Mouse (Mus musculus) lung, postnatal 10 days (tissue): ENCODE data around the gene Ric1.

Experiments
- DNase-seq: peaks from one replicate; pipeline ENCODE4 v3.0.0; 2021

The Ric1 gene

GRCm38 (mm10) chr19:29641510-29641909, 119.4 kb downstream of the Ric1 start:
- no peak for DNase-seq

DNA sequence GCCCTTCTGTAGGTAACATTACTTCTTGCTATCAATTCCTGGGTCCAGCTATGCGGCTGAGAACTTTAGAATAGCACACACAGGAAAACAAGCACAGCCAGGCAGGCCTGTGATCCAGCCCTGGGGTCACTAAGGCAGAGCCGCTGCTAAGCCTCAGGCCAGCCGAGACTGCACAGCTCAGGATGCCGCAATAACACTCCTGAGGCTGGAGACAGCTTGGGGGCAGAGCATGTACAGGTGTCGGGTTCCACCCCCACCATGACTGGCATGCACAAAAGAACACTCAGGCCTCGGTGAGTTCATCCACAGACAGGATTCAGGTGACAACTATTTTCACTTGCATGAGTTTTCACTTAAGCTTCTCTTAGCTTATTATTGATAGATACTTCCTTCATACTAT, 120.1 kb downstream of the Ric1 start:
- no peak for DNase-seq

DNA sequence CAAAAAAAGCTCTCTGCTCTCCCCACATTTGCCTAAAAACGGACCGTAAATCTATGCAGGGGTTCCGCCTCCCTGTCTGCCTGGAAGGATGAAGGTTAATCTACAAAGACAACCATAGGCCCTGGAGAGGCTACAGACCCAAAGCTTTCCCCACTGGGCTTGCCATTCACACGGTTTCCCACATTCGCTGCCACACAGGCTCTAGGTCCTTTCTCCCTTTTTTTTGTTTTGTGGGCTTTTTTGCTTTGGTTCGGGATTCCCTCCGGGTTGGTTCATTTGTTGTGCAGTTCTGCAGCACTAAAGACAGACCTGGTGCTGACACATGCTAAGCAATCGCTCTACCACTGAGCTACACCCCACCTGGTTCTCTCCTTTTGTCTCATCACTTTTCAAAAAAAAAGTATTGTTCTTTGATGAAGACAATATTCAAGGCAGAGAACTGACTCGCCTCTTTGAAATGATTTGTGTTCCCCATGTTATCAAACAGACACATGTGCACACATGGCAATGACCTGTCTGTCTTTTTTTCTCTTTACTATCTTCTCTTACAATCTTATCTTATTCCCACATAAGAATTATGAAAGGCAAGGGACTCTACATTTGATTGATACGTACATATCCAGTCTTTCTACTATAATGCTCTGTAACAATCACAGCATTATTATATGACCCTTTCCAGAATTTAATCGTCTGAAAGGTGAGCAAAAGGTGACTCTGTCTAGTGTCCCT, 121.3 kb downstream of the Ric1 start:
- DNase-seq, result no peak

- DNase-seq, result no peak
Measured at GRCm38 (mm10) chr19:29644747-29645146, 122.7 kb downstream of the Ric1 start.

GRCm38 (mm10) chr19:29647651-29648549, 125.8 kb downstream of the Ric1 start, which contains the start of gene Ermp1:
Gene Ermp1, minus strand, starts transcription at chr19:29648415.
- DNase-seq, result peak; percentile 96

DNA sequence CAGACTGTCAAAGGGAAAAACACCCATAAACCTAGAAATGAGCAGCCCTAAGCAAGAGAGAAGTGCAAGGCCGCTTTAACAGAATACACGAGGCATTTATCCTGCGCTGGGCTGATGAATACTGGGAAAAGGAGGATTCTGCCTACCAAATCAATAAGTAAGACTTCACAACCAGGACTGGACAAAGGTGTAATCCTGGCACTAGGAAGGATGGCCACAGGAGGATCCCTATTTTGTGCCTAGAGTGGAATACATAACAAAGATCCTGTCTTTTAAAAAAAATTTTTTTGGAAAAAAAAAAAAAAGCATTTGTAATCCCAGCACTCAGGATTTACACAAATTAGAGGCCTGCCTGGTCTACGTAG, 126.5 kb downstream of the Ric1 start:
- DNase-seq, result no peak

DNA sequence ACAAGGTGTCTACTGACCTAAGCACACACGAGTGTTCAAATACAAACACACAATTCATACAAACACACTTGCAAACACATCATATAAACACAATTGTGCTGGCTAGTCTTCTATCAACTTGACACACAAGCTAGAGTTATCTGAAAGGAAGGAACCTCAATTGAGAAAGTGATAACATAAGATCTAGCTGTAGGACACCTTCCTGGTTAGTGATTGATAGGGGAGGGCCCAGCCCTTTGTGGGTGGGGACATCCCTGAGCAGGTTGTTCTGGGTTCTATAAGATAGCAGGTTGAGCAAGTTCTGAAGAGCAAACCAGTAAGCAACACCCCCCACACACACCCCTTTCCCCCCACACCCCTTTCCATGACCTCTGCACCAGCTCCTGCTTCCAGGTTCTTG, 127.6 kb downstream of the Ric1 start:
- no peak for DNase-seq

- no peak for DNase-seq
Measured at GRCm38 (mm10) chr19:29653768-29654265, 131.7 kb downstream of the Ric1 start.

DNA sequence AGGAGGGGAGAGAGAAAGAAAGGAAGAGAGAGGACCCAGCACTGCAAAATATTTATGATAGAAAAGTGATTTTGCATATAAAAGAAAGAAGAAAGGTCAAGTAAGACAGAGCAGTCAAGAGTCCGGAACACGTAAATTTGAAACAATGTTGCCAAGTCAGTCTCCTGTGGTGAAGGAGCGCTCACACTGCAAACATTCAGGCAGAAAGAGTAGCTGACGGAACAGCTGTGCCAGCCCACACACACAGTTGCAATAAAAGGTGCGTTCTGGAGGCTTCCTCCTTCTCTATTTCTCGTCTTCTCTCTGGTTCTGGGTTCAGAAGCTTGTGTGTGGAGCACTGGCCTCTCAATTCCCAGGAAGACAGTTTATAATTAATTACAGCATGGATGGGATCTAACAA, 133.1 kb downstream of the Ric1 start:
- DNase-seq, result no peak

GRCm38 (mm10) chr19:29656029-29656428, 133.9 kb downstream of the Ric1 start:
- DNase-seq, result no peak
